Mouse (Mus musculus): ENCODE measurements around the gene Eif6. TPM values are rescaled to one million over a fixed set of nuclear protein-coding genes. Genes with fewer than 3 reads are reported as not detected.
"Not testable (repeated sequence)": the region's sequence is repeated elsewhere in the genome, so short reads cannot be mapped to it uniquely, and the experiment has no call there.

Gene Eif6
- polyA plus RNA-seq, 1 experiment from 2014 or later: 251 TPM

- H3K4me2 ChIP-seq (ENCODE audit: low read length): no peak within 1 kb of the TSS
- DNase-seq (ENCODE audit: low spot score): no peak
Measured at GRCm38 (mm10) chr2:155834732-155835131, 8.0 kb upstream of the Eif6 start, which contains the start of gene Fam83c. TSS of gene Fam83c (minus strand) at chr2:155834854.

GRCm38 (mm10) chr2:155832087-155832486 is 5.4 kb upstream of the Eif6 start:
- 68% methylated on average over 1 of the region's 1 CpGs for WGBS
- not testable (repeated sequence) for H3K27me3 ChIP-seq (replicated peaks; ENCODE audit: control insufficient read depth, insufficient read depth, low read length); DNase-seq (ENCODE audit: low spot score); H3K4me3 ChIP-seq (ENCODE audit: low read depth, low read length); H3K4me2 ChIP-seq (ENCODE audit: low read length); H3K36me3 ChIP-seq (ENCODE audit: control insufficient read depth, insufficient read depth, low read length); H3K4me1 ChIP-seq (replicated peaks; ENCODE audit: control insufficient read depth, insufficient read depth, low read length); H3K9me3 ChIP-seq (ENCODE audit: control insufficient read depth, low read length); H3K9ac ChIP-seq (ENCODE audit: low read length); ATAC-seq (replicated peaks; ENCODE audit: low FRiP score, low TSS enrichment, low read depth); H3K27ac ChIP-seq (ENCODE audit: low read depth)

More at GRCm38 (mm10) chr2:155834732-155835131, 8.0 kb upstream of the Eif6 start, which contains the start of gene Fam83c:
- Histone ChIP-seq H3K36me3 (ENCODE audit: control insufficient read depth, insufficient read depth, low read length) (no peaks in the 10 kb centered on the region), H3K4me1 (replicated peaks; ENCODE audit: control insufficient read depth, insufficient read depth, low read length) (no peaks in the 10 kb centered on the region), H3K9ac (ENCODE audit: low read length) (no peak within 1 kb of the TSS), H3K4me3 (ENCODE audit: low read depth, low read length) (no peak within 1 kb of the TSS), H3K9me3 (ENCODE audit: control insufficient read depth, low read length) (no peaks in the 10 kb centered on the region), H3K27me3 (replicated peaks; ENCODE audit: control insufficient read depth, insufficient read depth, low read length) (no peaks in the 10 kb centered on the region), H3K27ac (ENCODE audit: low read depth) (no peak within 1 kb of the TSS)
- no peak for ATAC-seq (replicated peaks; ENCODE audit: low FRiP score, low TSS enrichment, low read depth)
- WGBS: 63% methylated on average over 9 of the region's 9 CpGs

DNA sequence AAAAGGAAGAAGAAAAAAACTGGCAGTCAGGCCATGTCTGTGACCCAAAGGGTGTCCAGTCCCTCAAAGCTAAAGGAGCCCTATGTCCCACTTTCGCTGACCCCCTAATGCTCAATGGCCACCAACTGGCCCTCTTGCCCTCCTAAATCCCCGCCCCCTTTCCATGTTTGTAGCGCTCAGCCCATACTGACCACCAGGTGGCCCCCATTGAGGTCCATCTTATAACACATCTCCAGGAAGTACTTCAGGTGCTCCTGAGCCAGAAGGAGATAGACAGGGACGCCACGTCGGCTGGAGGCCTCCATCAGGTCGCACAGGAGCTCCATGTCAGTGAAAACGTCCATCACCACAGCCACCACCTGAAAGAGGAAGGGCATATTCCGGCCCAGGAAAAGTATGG is 4.6 kb upstream of the Eif6 start:
- no peaks in the 10 kb centered on the region for H3K36me3 ChIP-seq (ENCODE audit: control insufficient read depth, insufficient read depth, low read length)
- 58% methylated on average over 9 of the region's 9 CpGs for WGBS
- H3K9ac ChIP-seq (ENCODE audit: low read length): no peak overlapping the region
- H3K4me2 ChIP-seq (ENCODE audit: low read length): no peak overlapping the region
- H3K27ac ChIP-seq (ENCODE audit: low read depth): no peak overlapping the region
- H3K4me3 ChIP-seq (ENCODE audit: low read depth, low read length): no peak overlapping the region
- DNase-seq (ENCODE audit: low spot score) (no peak), ATAC-seq (replicated peaks; ENCODE audit: low FRiP score, low TSS enrichment, low read depth) (no peak)
- peaks cover 12% of the 10 kb centered on the region; the same call in 1 of the 2 replicates for H3K4me1 ChIP-seq (replicated peaks; ENCODE audit: control insufficient read depth, insufficient read depth, low read length)
- H3K9me3 ChIP-seq (ENCODE audit: control insufficient read depth, low read length): no peaks in the 10 kb centered on the region
- H3K27me3 ChIP-seq (replicated peaks; ENCODE audit: control insufficient read depth, insufficient read depth, low read length): no peaks in the 10 kb centered on the region

- Histone ChIP-seq H3K9me3 (ENCODE audit: control insufficient read depth, low read length) (no peaks in the 10 kb centered on the region), H3K27ac (ENCODE audit: low read depth) (no peak overlapping the region), H3K9ac (ENCODE audit: low read length) (no peak overlapping the region), H3K4me2 (ENCODE audit: low read length) (no peak overlapping the region), H3K27me3 (replicated peaks; ENCODE audit: control insufficient read depth, insufficient read depth, low read length) (no peaks in the 10 kb centered on the region), H3K36me3 (ENCODE audit: control insufficient read depth, insufficient read depth, low read length) (no peaks in the 10 kb centered on the region), H3K4me3 (ENCODE audit: low read depth, low read length) (no peak overlapping the region), H3K4me1 (replicated peaks; ENCODE audit: control insufficient read depth, insufficient read depth, low read length) (peaks cover 12% of the 10 kb centered on the region)
- DNase-seq (ENCODE audit: low spot score) (no peak), ATAC-seq (replicated peaks; ENCODE audit: low FRiP score, low TSS enrichment, low read depth) (no peak)
- 88% methylated on average over 8 of the region's 8 CpGs for WGBS
Measured at GRCm38 (mm10) chr2:155830841-155831240, 4.1 kb upstream of the Eif6 start.

GRCm38 (mm10) chr2:155825904-155826629 is 658 bp downstream of the Eif6 start:
- H3K27me3 ChIP-seq (replicated peaks; ENCODE audit: control insufficient read depth, insufficient read depth, low read length): no peaks in the 10 kb centered on the region
- H3K9me3 ChIP-seq (ENCODE audit: control insufficient read depth, low read length): no peaks in the 10 kb centered on the region
- peak overlapping the region; percentile 74 for H3K27ac ChIP-seq (ENCODE audit: low read depth)
- ATAC-seq (replicated peaks; ENCODE audit: low FRiP score, low TSS enrichment, low read depth): peak; percentile 12; the same call in 1 of the 2 replicates
- WGBS: 1% methylated on average over 52 of the region's 52 CpGs
- peak overlapping the region; percentile 97 for H3K4me3 ChIP-seq (ENCODE audit: low read depth, low read length)
- peaks cover 21% of the 10 kb centered on the region for H3K4me1 ChIP-seq (replicated peaks; ENCODE audit: control insufficient read depth, insufficient read depth, low read length)
- peaks cover 33% of the 10 kb centered on the region for H3K36me3 ChIP-seq (ENCODE audit: control insufficient read depth, insufficient read depth, low read length)
- DNase-seq (ENCODE audit: low spot score): peak; percentile 71
- H3K9ac ChIP-seq (ENCODE audit: low read length): peak overlapping the region; percentile 67
- peak overlapping the region; percentile 90 for H3K4me2 ChIP-seq (ENCODE audit: low read length)

- H3K4me1 ChIP-seq (replicated peaks; ENCODE audit: control insufficient read depth, insufficient read depth, low read length): peaks cover 25% of the 10 kb centered on the region
- no peak overlapping the region for H3K9ac ChIP-seq (ENCODE audit: low read length)
- DNase-seq (ENCODE audit: low spot score) (no peak), ATAC-seq (replicated peaks; ENCODE audit: low FRiP score, low TSS enrichment, low read depth) (no peak)
- H3K4me2 ChIP-seq (ENCODE audit: low read length): no peak overlapping the region
- no peak overlapping the region for H3K27ac ChIP-seq (ENCODE audit: low read depth)
- whole genome bisulfite sequencing: 94% methylated on average over 8 of the region's 8 CpGs
- H3K36me3 ChIP-seq (ENCODE audit: control insufficient read depth, insufficient read depth, low read length): peaks cover 47% of the 10 kb centered on the region
- no peaks in the 10 kb centered on the region for H3K9me3 ChIP-seq (ENCODE audit: control insufficient read depth, low read length)
- no peaks in the 10 kb centered on the region for H3K27me3 ChIP-seq (replicated peaks; ENCODE audit: control insufficient read depth, insufficient read depth, low read length)
- H3K4me3 ChIP-seq (ENCODE audit: low read depth, low read length): no peak overlapping the region
Measured at GRCm38 (mm10) chr2:155823722-155824121, 3.0 kb downstream of the Eif6 start.

- Histone ChIP-seq H3K4me2 (ENCODE audit: low read length) (no peak overlapping the region), H3K4me3 (ENCODE audit: low read depth, low read length) (no peak overlapping the region), H3K4me1 (replicated peaks; ENCODE audit: control insufficient read depth, insufficient read depth, low read length) (peaks cover 17% of the 10 kb centered on the region), H3K27me3 (replicated peaks; ENCODE audit: control insufficient read depth, insufficient read depth, low read length) (no peaks in the 10 kb centered on the region), H3K9ac (ENCODE audit: low read length) (no peak overlapping the region), H3K27ac (ENCODE audit: low read depth) (no peak overlapping the region), H3K9me3 (ENCODE audit: control insufficient read depth, low read length) (no peaks in the 10 kb centered on the region), H3K36me3 (ENCODE audit: control insufficient read depth, insufficient read depth, low read length) (peaks cover 47% of the 10 kb centered on the region)
- ATAC-seq (replicated peaks; ENCODE audit: low FRiP score, low TSS enrichment, low read depth) (no peak), DNase-seq (ENCODE audit: low spot score) (no peak)
- WGBS: 92% methylated on average over 5 of the region's 5 CpGs
Measured at GRCm38 (mm10) chr2:155820779-155821178, 5.9 kb downstream of the Eif6 start.

DNA sequence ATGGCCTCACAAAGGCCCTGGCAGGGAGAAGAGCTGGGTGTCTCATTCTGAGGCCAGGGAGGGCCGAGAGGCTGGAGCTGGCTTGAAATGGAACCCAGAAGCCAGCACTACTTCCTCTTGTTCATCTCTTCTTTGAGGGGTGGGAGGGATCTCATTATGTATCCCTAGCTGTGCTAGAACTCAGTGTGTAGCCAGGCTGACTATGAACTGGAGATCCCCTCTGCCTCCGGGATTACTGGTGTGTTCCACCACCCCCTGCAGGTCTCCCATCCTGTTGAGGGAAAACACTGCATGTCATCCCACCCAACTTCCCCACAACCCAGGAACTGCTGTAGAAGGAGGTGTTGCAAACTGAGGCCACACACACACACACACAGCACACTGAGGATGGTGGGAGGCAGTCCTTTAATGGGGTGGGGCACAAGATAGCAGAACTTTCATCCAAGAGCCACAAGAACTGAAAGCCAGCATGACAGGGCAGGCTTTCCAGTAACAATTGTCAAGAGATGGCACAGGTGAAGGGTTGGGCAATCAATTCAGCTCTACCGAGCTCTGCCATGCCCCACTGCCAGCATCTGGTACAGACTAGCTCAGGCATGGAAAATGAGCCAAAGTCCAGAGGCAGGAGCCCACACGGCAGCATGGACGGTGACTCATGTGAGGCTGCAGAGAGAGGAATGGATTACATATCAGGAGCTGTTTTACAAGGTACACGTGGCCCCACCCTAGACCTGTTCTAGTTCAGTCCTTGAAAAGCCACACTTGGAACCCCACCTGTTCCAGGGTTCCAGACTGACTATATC is 7.1 kb downstream of the Eif6 start:
- Histone ChIP-seq H3K4me1 (replicated peaks; ENCODE audit: control insufficient read depth, insufficient read depth, low read length) (peaks cover 9% of the 10 kb centered on the region; the same call in 1 of the 2 replicates), H3K9me3 (ENCODE audit: control insufficient read depth, low read length) (no peaks in the 10 kb centered on the region), H3K27me3 (replicated peaks; ENCODE audit: control insufficient read depth, insufficient read depth, low read length) (no peaks in the 10 kb centered on the region), H3K4me3 (ENCODE audit: low read depth, low read length) (peak overlapping the region; percentile 74), H3K4me2 (ENCODE audit: low read length) (peak overlapping the region; percentile 96), H3K9ac (ENCODE audit: low read length) (peak overlapping the region; percentile 69), H3K36me3 (ENCODE audit: control insufficient read depth, insufficient read depth, low read length) (peaks cover 44% of the 10 kb centered on the region), H3K27ac (ENCODE audit: low read depth) (peak overlapping the region; percentile 82)
- ATAC-seq (replicated peaks; ENCODE audit: low FRiP score, low TSS enrichment, low read depth) (peak; percentile 55), DNase-seq (ENCODE audit: low spot score) (peak; percentile 63)
- WGBS: 50% methylated on average over 6 of the region's 6 CpGs

- peak within 1 kb of the TSS; percentile 96 for H3K4me2 ChIP-seq (ENCODE audit: low read length)
- ATAC-seq (replicated peaks; ENCODE audit: low FRiP score, low TSS enrichment, low read depth): no peak
- H3K9ac ChIP-seq (ENCODE audit: low read length): peak within 1 kb of the TSS; percentile 69
- no peak for DNase-seq (ENCODE audit: low spot score)
- peak within 1 kb of the TSS; percentile 74 for H3K4me3 ChIP-seq (ENCODE audit: low read depth, low read length)
- H3K36me3 ChIP-seq (ENCODE audit: control insufficient read depth, insufficient read depth, low read length): peaks cover 44% of the 10 kb centered on the region
- H3K27me3 ChIP-seq (replicated peaks; ENCODE audit: control insufficient read depth, insufficient read depth, low read length): no peaks in the 10 kb centered on the region
- H3K4me1 ChIP-seq (replicated peaks; ENCODE audit: control insufficient read depth, insufficient read depth, low read length): peaks cover 9% of the 10 kb centered on the region; the same call in 1 of the 2 replicates
- peak within 1 kb of the TSS; percentile 82 for H3K27ac ChIP-seq (ENCODE audit: low read depth)
- H3K9me3 ChIP-seq (ENCODE audit: control insufficient read depth, low read length): no peaks in the 10 kb centered on the region
Measured at GRCm38 (mm10) chr2:155819392-155819448, 7.5 kb downstream of the Eif6 start, which contains the start of gene BC029722. TSS of gene BC029722 (minus strand) at chr2:155819426.
